Mouse (Mus musculus): ENCODE results near the gene Pgbd5.

DNA sequence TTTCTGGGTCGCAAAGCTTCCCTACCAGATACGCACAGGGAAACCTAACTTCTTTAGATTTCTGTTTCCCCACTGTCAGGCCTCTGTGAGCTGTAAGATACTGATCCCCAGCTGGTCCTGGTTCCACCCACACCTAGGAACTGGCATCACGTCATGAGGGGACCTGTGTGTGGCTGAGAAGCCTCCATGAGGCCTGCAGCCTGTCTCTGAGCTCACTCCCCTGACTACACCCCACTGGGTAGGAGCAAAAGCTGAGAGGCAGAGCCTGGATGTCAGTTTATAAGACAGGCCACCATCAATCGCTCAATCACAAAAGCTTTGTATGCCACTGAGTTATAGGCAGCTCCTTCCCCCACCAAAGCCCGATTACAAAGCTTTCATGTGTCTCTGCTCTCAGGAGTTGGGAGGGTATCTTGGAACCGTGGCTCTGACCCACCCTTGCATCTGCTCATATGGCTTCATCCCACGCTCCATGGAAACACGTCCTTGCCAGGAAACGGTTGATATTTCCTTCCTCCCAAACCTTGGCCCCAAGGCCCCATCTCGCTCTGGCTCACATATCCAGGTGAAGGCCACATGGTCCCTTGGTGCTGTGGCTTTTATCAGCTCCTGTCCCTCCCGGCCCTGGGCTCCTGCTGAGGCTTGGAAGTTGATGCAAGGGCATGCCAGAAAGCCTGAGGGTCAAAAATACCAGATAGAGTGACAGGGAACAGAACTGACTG, 26.1 kb downstream of the Pgbd5 start:
- no peak for TF ChIP-seq CTCF (IDR thresholded peaks at IDR 0.05; ENCODE audit: extremely low read depth, insufficient read depth, low read length)
- 0 out of 2 replicates have a peak, but pooled peaks have one; percentile 9 for TF ChIP-seq POLR2A (IDR thresholded peaks at IDR 0.05; ENCODE audit: extremely low read depth, insufficient read depth, low read length)
